8 mouse cellular contexts compared by ENCODE assay signal in genomic region chr3:154328721-154329322, GRCm38 (mm10). TPM values are rescaled to one million over a fixed set of nuclear protein-coding genes. Genes with fewer than 3 reads are reported as not detected.
DNase-seq lines count a peak whose midpoint lies in the region; ATAC-seq and TF ChIP-seq lines count a peak whose summit lies in the region.

No protein-coding gene starts in this region.

- no peak for ATAC-seq in lung, postnatal 0 days
- ATAC-seq in forebrain, embryonic 12.5 days (ENCODE audit: low FRiP score) = no peak; the same call in 1 of the 2 replicates
- no peak for ATAC-seq in limb, embryonic 15.5 days (ENCODE audit: insufficient number of reproducible peaks, low FRiP score, low TSS enrichment, low read depth)
- ATAC-seq in stomach, embryonic 16.5 days (ENCODE audit: insufficient read depth, low FRiP score) = no peak
- ATAC-seq in frontal cortex, adult (ENCODE audit: low TSS enrichment) = no peak

- no peak overlapping the region for H3K27ac ChIP-seq in lung, postnatal 0 days (ENCODE audit: low read length)
- H3K27ac ChIP-seq in forebrain, embryonic 12.5 days = peak overlapping the region; percentile 77
- no peak overlapping the region for H3K27ac ChIP-seq in limb, embryonic 15.5 days
- H3K27ac ChIP-seq in stomach, embryonic 16.5 days (ENCODE audit: low read length) = no peak overlapping the region

- no peak overlapping the region for H3K9ac ChIP-seq in lung, postnatal 0 days (replicated peaks; ENCODE audit: low read depth)
- peak overlapping the region; percentile 62 for H3K9ac ChIP-seq in forebrain, embryonic 12.5 days
- H3K9ac ChIP-seq in limb, embryonic 15.5 days = 0 out of 2 replicates have a peak overlapping the region, but pooled peaks have one; percentile 10
- no peak overlapping the region for H3K9ac ChIP-seq in stomach, embryonic 16.5 days (ENCODE audit: low read length)

- H3K4me3 ChIP-seq in lung, postnatal 0 days (ENCODE audit: low read depth, low read length) = peak overlapping the region; percentile 32
- H3K4me3 ChIP-seq in forebrain, embryonic 12.5 days (replicated peaks) = peak overlapping the region; percentile 49
- peak overlapping the region; percentile 43 for H3K4me3 ChIP-seq in limb, embryonic 15.5 days
- peak overlapping the region; percentile 39 for H3K4me3 ChIP-seq in stomach, embryonic 16.5 days (replicated peaks; ENCODE audit: low read length)

- TF ChIP-seq EP300 in lung, postnatal 0 days (IDR thresholded peaks at IDR 0.05) = no peak

- peaks cover 81% of the 10 kb centered on the region for H3K27me3 ChIP-seq in lung, postnatal 0 days (replicated peaks; ENCODE audit: insufficient read depth, low read length)
- peaks cover 87% of the 10 kb centered on the region for H3K27me3 ChIP-seq in forebrain, embryonic 12.5 days
- H3K27me3 ChIP-seq in limb, embryonic 15.5 days = peaks cover 91% of the 10 kb centered on the region
- H3K27me3 ChIP-seq in stomach, embryonic 16.5 days (ENCODE audit: control insufficient read depth, insufficient read depth, low read length) = peaks cover 79% of the 10 kb centered on the region

- no peaks in the 10 kb centered on the region for H3K9me3 ChIP-seq in lung, postnatal 0 days (ENCODE audit: low read length)
- no peaks in the 10 kb centered on the region for H3K9me3 ChIP-seq in forebrain, embryonic 12.5 days
- no peaks in the 10 kb centered on the region for H3K9me3 ChIP-seq in limb, embryonic 15.5 days
- H3K9me3 ChIP-seq in stomach, embryonic 16.5 days (replicated peaks; ENCODE audit: control insufficient read depth, low read length) = no peaks in the 10 kb centered on the region

- no peak for TF ChIP-seq CTCF in lung, postnatal 0 days (IDR thresholded peaks at IDR 0.05)

- H3K4me2 ChIP-seq in lung, postnatal 0 days (replicated peaks; ENCODE audit: low read depth, low read length) = peak overlapping the region; percentile 55
- H3K4me2 ChIP-seq in forebrain, embryonic 12.5 days = peak overlapping the region; percentile 78
- H3K4me2 ChIP-seq in limb, embryonic 15.5 days = peak overlapping the region; percentile 85
- peak overlapping the region; percentile 57 for H3K4me2 ChIP-seq in stomach, embryonic 16.5 days (ENCODE audit: low read depth, low read length)

- WGBS in lung, postnatal 0 days = 1% methylated on average over 22 of the region's 22 CpGs
- WGBS in forebrain, embryonic 12.5 days = under 1% methylated on average over 22 of the region's 22 CpGs
- under 1% methylated on average over 22 of the region's 22 CpGs for WGBS in limb, embryonic 15.5 days
- under 1% methylated on average over 22 of the region's 22 CpGs for WGBS in stomach, embryonic 16.5 days

- peaks cover 9% of the 10 kb centered on the region for H3K4me1 ChIP-seq in lung, postnatal 0 days (ENCODE audit: insufficient read depth, low read depth, low read length)
- peaks cover 33% of the 10 kb centered on the region for H3K4me1 ChIP-seq in forebrain, embryonic 12.5 days
- H3K4me1 ChIP-seq in limb, embryonic 15.5 days = peaks cover 46% of the 10 kb centered on the region
- H3K4me1 ChIP-seq in stomach, embryonic 16.5 days (ENCODE audit: control insufficient read depth, insufficient read depth, low read length) = peaks cover 20% of the 10 kb centered on the region

- DNase-seq in lung, postnatal 0 days (ENCODE audit: low spot score) = peak; percentile 30
- DNase-seq in lung, postnatal 36 days = no peak
- no peak for DNase-seq in urinary bladder, postnatal 14 days (ENCODE audit: low spot score)
- DNase-seq in ovary, postnatal 36 days (ENCODE audit: low spot score) = no peak

- no peaks in the 10 kb centered on the region for H3K36me3 ChIP-seq in lung, postnatal 0 days (ENCODE audit: insufficient read depth, low read length)
- no peaks in the 10 kb centered on the region for H3K36me3 ChIP-seq in forebrain, embryonic 12.5 days (replicated peaks)
- no peaks in the 10 kb centered on the region for H3K36me3 ChIP-seq in limb, embryonic 15.5 days
- H3K36me3 ChIP-seq in stomach, embryonic 16.5 days (ENCODE audit: control insufficient read depth, insufficient read depth, low read length) = no peaks in the 10 kb centered on the region

RNA-seq across cellular contexts. Expression of gene Lhx8, which starts 1.6 kb away (rescaled TPM):
- not detected in 2 replicates for polyA plus RNA-seq in lung, postnatal 0 days (2015; fragmentation: Nextera tagmentation; extraction: Ambion mirVana)
- 25.0 and 55.4 TPM in 2 replicates for polyA plus RNA-seq in forebrain, embryonic 12.5 days (2016; fragmentation: Nextera tagmentation; extraction: Ambion mirVana)
- polyA plus RNA-seq in limb, embryonic 15.5 days (2015; fragmentation: Nextera tagmentation; extraction: Ambion mirVana) = 1.2 and 2.4 TPM in 2 replicates
- 0.12 TPM in 1 of 2 replicates, not detected in the other for polyA plus RNA-seq in stomach, embryonic 16.5 days (2015; fragmentation: Nextera tagmentation; extraction: Ambion mirVana)

Comparison
In these comparisons a context has a peak if more than half of its experiments do, and no peak if none do; other contexts are left out.
1. H3K9ac ChIP-seq: peak in forebrain, embryonic 12.5 days (single experiment) and limb, embryonic 15.5 days (single experiment); none in lung, postnatal 0 days (single experiment) and stomach, embryonic 16.5 days (single experiment).
2. Peak in every context shown above with its lines, with median percentiles within 50 percentile points of each other: H3K4me2 ChIP-seq and H3K4me3 ChIP-seq.